Mouse (Mus musculus) CH12.LX (cell line): ENCODE measurements around the gene Fam83f. TPM values are rescaled to one million over a fixed set of nuclear protein-coding genes. Genes with fewer than 3 reads are reported as not detected.

ENCODE experiments used
- DNase-seq: peaks from one replicate; pipeline ENCODE4 v3.0.0-alpha.2; 2013; ENCODE audit errors: extremely low read depth
- H3K27ac ChIP-seq: 2 replicates; pipeline ENCODE4 v1.5.1; 2012; ENCODE audit warnings: low read depth, mild to moderate bottlenecking, control low read depth, moderate library complexity; ENCODE audit not compliant: insufficient read depth
- H3K27me3 ChIP-seq: replicated peaks from 2 replicates; pipeline ENCODE3; 2012; ENCODE audit warnings: inconsistent platforms
- H3K36me3 ChIP-seq, 2 experiments: replicated peaks in 1 of 2; 2 replicates each; pipeline versions ENCODE3 to v1.6.1; 2012; ENCODE audit warnings: inconsistent platforms in 1 of 2, low read length in 1 of 2, mild to moderate bottlenecking in 1 of 2, mixed read lengths in 1 of 2, moderate library complexity in 1 of 2; ENCODE audit not compliant: control insufficient read depth in 1 of 2, insufficient read depth in 1 of 2
- H3K4me1 ChIP-seq, 2 experiments: 2 replicates each; pipeline ENCODE4 v1.6.1; 2012; ENCODE audit warnings: inconsistent platforms in 1 of 2, moderate library complexity in 1 of 2; ENCODE audit not compliant: insufficient read depth in 2 of 2, control insufficient read depth in 1 of 2
- H3K4me2 ChIP-seq: 2 replicates; pipeline ENCODE4 v1.6.1; 2012; ENCODE audit warnings: low read depth, mild to moderate bottlenecking, control low read depth; ENCODE audit not compliant: poor library complexity, insufficient read depth, severe bottlenecking
- H3K4me3 ChIP-seq, 3 experiments: fragments of 150-350 bp in 1 of 3; sonication (generic) in 1 of 3; replicated peaks in 1 of 3; 2 replicates each; pipeline versions ENCODE3 to v1.5.1; 2011 to 2012; ENCODE audit warnings: low read depth in 2 of 3, low read length in 2 of 3, mild to moderate bottlenecking in 2 of 3, moderate library complexity in 2 of 3, control low read depth in 1 of 3, improper control_type of control experiment in 1 of 3, inconsistent platforms in 1 of 3, mixed read lengths in 1 of 3; ENCODE audit not compliant: poor library complexity in 1 of 3
- H3K79me2 ChIP-seq: replicated peaks from 2 replicates; pipeline ENCODE4 v1.6.1; 2012; ENCODE audit warnings: mild to moderate bottlenecking, moderate library complexity; ENCODE audit not compliant: control insufficient read depth, poor library complexity, insufficient read depth, severe bottlenecking; ENCODE audit errors: extremely low read depth
- H3K9ac ChIP-seq: 2 replicates; pipeline ENCODE4 v1.6.1; 2012; ENCODE audit warnings: low read depth, mild to moderate bottlenecking, control low read depth, moderate library complexity; ENCODE audit not compliant: insufficient read depth
- H3K9me3 ChIP-seq: replicated peaks from 2 replicates; pipeline ENCODE3; 2012; ENCODE audit warnings: low read length, inconsistent platforms, mixed read lengths
- BHLHE40 ChIP-seq: IDR thresholded peaks from 2 replicates; pipeline ENCODE4 v1.6.1; 2011; ENCODE audit warnings: mild to moderate bottlenecking, low read depth, low read length, improper control_type of control experiment
- CHD2 ChIP-seq: IDR thresholded peaks from 2 replicates; pipeline ENCODE4 v1.6.1; 2011; ENCODE audit warnings: low read length, improper control_type of control experiment
- ELF1 ChIP-seq: IDR thresholded peaks from 2 replicates; pipeline ENCODE4 v1.6.1; 2014; ENCODE audit warnings: low read depth, mild to moderate bottlenecking, inconsistent platforms, low read length, improper control_type of control experiment
- ETS1 ChIP-seq: conservative IDR thresholded peaks from 2 replicates; pipeline ENCODE4 v1.6.1; 2012; ENCODE audit warnings: low read depth, mild to moderate bottlenecking, inconsistent platforms, low read length, improper control_type of control experiment, moderate library complexity
- GABPA ChIP-seq: IDR thresholded peaks from 2 replicates; pipeline ENCODE4 v1.6.1; 2012; ENCODE audit warnings: low read depth, low read length, improper control_type of control experiment, inconsistent platforms; ENCODE audit not compliant: insufficient replicate concordance
- HCFC1 ChIP-seq: IDR thresholded peaks from 2 replicates; pipeline ENCODE4 v1.6.1; 2012; ENCODE audit warnings: low read depth, mild to moderate bottlenecking, inconsistent platforms, low read length, improper control_type of control experiment
- IRF4 ChIP-seq: IDR thresholded peaks from 2 replicates; pipeline ENCODE4 v1.6.1; 2014; ENCODE audit warnings: low read depth, mild to moderate bottlenecking, inconsistent platforms, low read length, improper control_type of control experiment
- MAFK ChIP-seq: IDR thresholded peaks from 2 replicates; pipeline ENCODE4 v1.6.1; 2011; ENCODE audit warnings: low read length, improper control_type of control experiment; ENCODE audit not compliant: insufficient replicate concordance
- MAX ChIP-seq: IDR thresholded peaks from 2 replicates; pipeline ENCODE4 v1.6.1; 2011; ENCODE audit warnings: low read length, improper control_type of control experiment
- MAZ ChIP-seq: IDR thresholded peaks from 2 replicates; pipeline ENCODE4 v1.6.1; 2012; ENCODE audit warnings: low read depth, mild to moderate bottlenecking, inconsistent platforms, low read length, improper control_type of control experiment, moderate library complexity
- MXI1 ChIP-seq: IDR thresholded peaks from 2 replicates; pipeline ENCODE4 v1.6.1; 2011; ENCODE audit warnings: mild to moderate bottlenecking, low read depth, low read length, improper control_type of control experiment
- NELFE ChIP-seq: IDR thresholded peaks from 2 replicates; pipeline ENCODE4 v1.6.1; 2011; ENCODE audit warnings: low read depth, low read length, improper control_type of control experiment
- NRF1 ChIP-seq: IDR thresholded peaks from 2 replicates; pipeline ENCODE4 v1.6.1; 2014; ENCODE audit warnings: low read depth, mild to moderate bottlenecking, inconsistent platforms, low read length, improper control_type of control experiment, moderate library complexity
- PAX5 ChIP-seq: IDR thresholded peaks from 2 replicates; pipeline ENCODE4 v1.6.1; 2012; ENCODE audit warnings: low read length, inconsistent platforms, mixed read lengths
- POLR2A ChIP-seq: IDR thresholded peaks from 2 replicates; pipeline ENCODE4 v1.6.1; 2011; ENCODE audit warnings: low read depth, mild to moderate bottlenecking, improper control_type of control experiment, low read length
- POLR2AphosphoS2 ChIP-seq: IDR thresholded peaks from 2 replicates; pipeline ENCODE4 v1.6.1; 2011; ENCODE audit warnings: low read depth, low read length, improper control_type of control experiment
- TBP ChIP-seq: conservative IDR thresholded peaks from 2 replicates; pipeline ENCODE4 v1.6.1; 2011; ENCODE audit warnings: low read depth, low read length, improper control_type of control experiment
- TCF12 ChIP-seq: IDR thresholded peaks from 2 replicates; pipeline ENCODE4 v1.6.1; 2014; ENCODE audit warnings: low read depth, mild to moderate bottlenecking, inconsistent platforms, low read length, improper control_type of control experiment
- UBTF ChIP-seq: IDR thresholded peaks from 2 replicates; pipeline ENCODE4 v1.6.1; 2012; ENCODE audit warnings: low read depth, mild to moderate bottlenecking, inconsistent platforms, low read length, improper control_type of control experiment, moderate library complexity
- USF1 ChIP-seq: IDR thresholded peaks from 2 replicates; pipeline ENCODE4 v1.6.1; 2014; ENCODE audit warnings: low read depth, mild to moderate bottlenecking, inconsistent platforms, low read length, improper control_type of control experiment
- ZNF384 ChIP-seq: IDR thresholded peaks from 2 replicates; pipeline ENCODE4 v1.6.1; 2012; ENCODE audit warnings: low read depth, low read length, improper control_type of control experiment, inconsistent platforms
- dilution Hi-C: fragments of 300-500 bp; cut with MboI; formaldehyde crosslinking; loops from 2 replicates; pipeline ENCODE4 v1.14.3; 2020; ENCODE audit warnings: low sequenced_read_pairs; ENCODE audit not compliant: extremely low pct_unique_long_range_greater_than_20kb, extremely low pct_ligation_motif_present
- in situ Hi-C: fragments of 300-500 bp; cut with MboI; formaldehyde crosslinking; loops from 3 replicates; pipeline ENCODE4 v1.14.3; 2019; ENCODE audit warnings: low sequenced_read_pairs, low pct_ligation_motif_present, low pct_unique_long_range_greater_than_20kb, mixed read lengths
- polyA plus RNA-seq: library from polyadenylated mRNA; unstranded; fragments of >175 nt; gene quantifications from 2 replicates; pipeline ENCODE4 v1.2.1, GENCODE M21; 2012; ENCODE audit warnings: low read depth; ENCODE audit not compliant: insufficient read length
- total RNA-seq, 2 experiments: library from RNA; depleted of rRNA; stranded (reverse); fragments of 300-350 nt in 1 of 2; fragments of >200 nt in 1 of 2; gene quantifications; 2 replicates each; pipeline ENCODE4 v1.2.3; 2012 to 2014

The Fam83f gene
- total and polyA plus RNA-seq, 3 experiments: 0.08 to 0.27 (median 0.20) TPM

GRCm38 (mm10) chr15:80717431-80717830, 45.8 kb downstream of the Fam83f start:
- Histone ChIP-seq H3K4me3 (no peak overlapping the region), H3K4me1 (peaks cover 9 to 21% of the 10 kb centered on the region in 2 experiments; a peak in 3 of 4 replicates), H3K27ac (no peak overlapping the region), H3K9ac (no peak overlapping the region), H3K9me3 (peaks cover 3% of the 10 kb centered on the region), H3K79me2 (peaks cover 24% of the 10 kb centered on the region), H3K27me3 (no peaks in the 10 kb centered on the region), H3K36me3 (peaks cover 0 to 10% of the 10 kb centered on the region in 2 experiments), H3K4me2 (no peak overlapping the region)
- in situ Hi-C loops (loop anchor here (25.0 kb wide), 1 partner anchor 470 kb away; the partner anchor contains the start of gene Mrtfa), dilution Hi-C loops (no loop called here)
- TF ChIP-seq TBP: no peak
- no peak for TF ChIP-seq IRF4
- no peak for TF ChIP-seq UBTF
- no peak for TF ChIP-seq ETS1
- no peak for TF ChIP-seq USF1
- TF ChIP-seq TCF12: no peak
- no peak for TF ChIP-seq POLR2A
- TF ChIP-seq GABPA: no peak
- TF ChIP-seq PAX5: no peak
- no peak for TF ChIP-seq MAFK
- TF ChIP-seq BHLHE40: no peak
- TF ChIP-seq ZNF384: no peak
- no peak for TF ChIP-seq NRF1
- TF ChIP-seq MXI1: no peak
- no peak for TF ChIP-seq CHD2
- no peak for TF ChIP-seq ELF1
- DNase-seq: no peak

GRCm38 (mm10) chr15:80720249-80720648, 48.6 kb downstream of the Fam83f start:
- H3K79me2 ChIP-seq: peaks cover 10% of the 10 kb centered on the region
- H3K27me3 ChIP-seq: no peaks in the 10 kb centered on the region
- no peak overlapping the region for H3K4me3 ChIP-seq
- no peak overlapping the region for H3K9ac ChIP-seq
- no peak overlapping the region for H3K27ac ChIP-seq
- H3K36me3 ChIP-seq: peaks cover 0 to 4% of the 10 kb centered on the region in 2 experiments
- TF ChIP-seq HCFC1 (no peak), MAZ (no peak), MAX (no peak), MXI1 (no peak), POLR2AphosphoS2 (no peak), ELF1 (no peak), NELFE (no peak), ETS1 (no peak)
- H3K9me3 ChIP-seq: peaks cover 3% of the 10 kb centered on the region
- DNase-seq: no peak
- H3K4me2 ChIP-seq: no peak overlapping the region
- dilution Hi-C loops: no loop called here
- in situ Hi-C loops: loop anchor here (25.0 kb wide), 1 partner anchor 467 kb away; the partner anchor contains the start of gene Mrtfa
- peaks cover 16 to 32% of the 10 kb centered on the region in 2 experiments; a peak in 3 of 4 replicates for H3K4me1 ChIP-seq
